Mouse (Mus musculus): ENCODE measurements at regions not wholly inside any gene's neighbourhood (a gene's known extent, or its start where the extent isn't known, plus 50 kb on each side); places are given as distances from the start of the nearest gene placed in this dataset.

GRCm38 (mm10) chr14:29866455-29867275 lies 101.4 kb upstream of the Selenok start:
- no peak for TF ChIP-seq ZC3H11A (IDR thresholded peaks at IDR 0.05; ENCODE audit: low read depth, low read length)
- TF ChIP-seq MXI1 (IDR thresholded peaks at IDR 0.05; ENCODE audit: low read depth, low read length) = no peak
- TF ChIP-seq POLR2A (IDR thresholded peaks at IDR 0.05; ENCODE audit: low read depth, low read length) = no peak
- TF ChIP-seq EP300 (IDR thresholded peaks at IDR 0.05; ENCODE audit: low read length) = no peak
- TF ChIP-seq CTCF (conservative IDR thresholded peaks at IDR 0.05 in 1 of 2, IDR thresholded peaks at IDR 0.05 in 1 of 2; ENCODE audit: low read depth in 2 of 2, low read length in 2 of 2) = no peak
- TF ChIP-seq NELFE (IDR thresholded peaks at IDR 0.05; ENCODE audit: low read depth, low read length) = no peak
- no peak for TF ChIP-seq TCF12 (IDR thresholded peaks at IDR 0.05; ENCODE audit: low read depth, low read length)
- TF ChIP-seq CHD1 (IDR thresholded peaks at IDR 0.05; ENCODE audit: low read depth, low read length) = no peak
- TF ChIP-seq ELF1 (IDR thresholded peaks at IDR 0.05; ENCODE audit: low read depth, low read length) = no peak
- TF ChIP-seq ZNF384 (IDR thresholded peaks at IDR 0.05; ENCODE audit: low read depth, low read length) = no peak
- no peak for TF ChIP-seq TBP (conservative IDR thresholded peaks at IDR 0.05; ENCODE audit: low read depth, low read length)
- TF ChIP-seq BHLHE40 (IDR thresholded peaks at IDR 0.05; ENCODE audit: low read depth, low read length) = no peak
- no peak for TF ChIP-seq JUND (conservative IDR thresholded peaks at IDR 0.05; ENCODE audit: low read depth, low read length)
- TF ChIP-seq ETS1 (conservative IDR thresholded peaks at IDR 0.05; ENCODE audit: low read depth, low read length) = no peak
